Mouse (Mus musculus) bone marrow, adult 2 months (tissue): ENCODE data around the gene Bcl6. TPM values are rescaled to one million over a fixed set of nuclear protein-coding genes. Genes with fewer than 3 reads are reported as not detected.

ENCODE experiments used
- H3K27ac ChIP-seq: fragments of 200-500 bp; 2 replicates; pipeline ENCODE4 v1.5.1; 2012; ENCODE audit warnings: low read depth, mild to moderate bottlenecking, control low read depth, inconsistent platforms, low read length; ENCODE audit not compliant: control insufficient read depth, poor library complexity, insufficient read depth
- H3K4me1 ChIP-seq: fragments of 200-500 bp; 2 replicates; pipeline ENCODE4 v1.6.1; 2011; ENCODE audit warnings: low read length; ENCODE audit not compliant: control insufficient read depth, insufficient read depth
- H3K4me3 ChIP-seq: fragments of 200-500 bp; replicated peaks from 2 replicates; pipeline ENCODE3; 2011; ENCODE audit warnings: mild to moderate bottlenecking, low read depth, low read length, control low read depth; ENCODE audit not compliant: control insufficient read depth
- CTCF ChIP-seq: fragments of 200-500 bp; IDR thresholded peaks from 2 replicates; pipeline ENCODE4 v1.5.1; 2011; ENCODE audit warnings: low read length, control low read depth; ENCODE audit not compliant: control insufficient read depth, insufficient read depth
- POLR2A ChIP-seq: fragments of 200-500 bp; IDR thresholded peaks from 2 replicates; pipeline ENCODE4 v1.6.1; 2011; ENCODE audit warnings: low read depth, mild to moderate bottlenecking, control low read depth, low read length, borderline replicate concordance; ENCODE audit not compliant: control insufficient read depth
- WGBS: fragments of 180-500 bp; shearing (Covaris S2); methylation state at CpG from one replicate; pipeline ENCODE4 v1.1.7; 2018; 5-methylcytosine and 5-hydroxymethylcytosine counted together
- polyA plus RNA-seq: library from polyadenylated mRNA; stranded (reverse); fragments of >200 nt; gene quantifications from 2 replicates; pipeline ENCODE4 v1.2.4, GENCODE M21; 2011; ENCODE audit warnings: low replicate concordance; ENCODE audit not compliant: missing spikeins, insufficient read depth, insufficient read length

The Bcl6 gene
- polyA plus RNA-seq, 1 experiment = 17.1 TPM

GRCm38 (mm10) chr16:23930426-23931073 is 58.1 kb downstream of the Bcl6 start:
- Histone ChIP-seq H3K4me1 (peaks cover 2% of the 10 kb centered on the region; the same call in 1 of the 2 replicates), H3K27ac (no peak overlapping the region), H3K4me3 (no peak overlapping the region)
- TF ChIP-seq CTCF = no peak
- no peak for TF ChIP-seq POLR2A
- WGBS = 76% methylated on average over 3 of the region's 3 CpGs

DNA sequence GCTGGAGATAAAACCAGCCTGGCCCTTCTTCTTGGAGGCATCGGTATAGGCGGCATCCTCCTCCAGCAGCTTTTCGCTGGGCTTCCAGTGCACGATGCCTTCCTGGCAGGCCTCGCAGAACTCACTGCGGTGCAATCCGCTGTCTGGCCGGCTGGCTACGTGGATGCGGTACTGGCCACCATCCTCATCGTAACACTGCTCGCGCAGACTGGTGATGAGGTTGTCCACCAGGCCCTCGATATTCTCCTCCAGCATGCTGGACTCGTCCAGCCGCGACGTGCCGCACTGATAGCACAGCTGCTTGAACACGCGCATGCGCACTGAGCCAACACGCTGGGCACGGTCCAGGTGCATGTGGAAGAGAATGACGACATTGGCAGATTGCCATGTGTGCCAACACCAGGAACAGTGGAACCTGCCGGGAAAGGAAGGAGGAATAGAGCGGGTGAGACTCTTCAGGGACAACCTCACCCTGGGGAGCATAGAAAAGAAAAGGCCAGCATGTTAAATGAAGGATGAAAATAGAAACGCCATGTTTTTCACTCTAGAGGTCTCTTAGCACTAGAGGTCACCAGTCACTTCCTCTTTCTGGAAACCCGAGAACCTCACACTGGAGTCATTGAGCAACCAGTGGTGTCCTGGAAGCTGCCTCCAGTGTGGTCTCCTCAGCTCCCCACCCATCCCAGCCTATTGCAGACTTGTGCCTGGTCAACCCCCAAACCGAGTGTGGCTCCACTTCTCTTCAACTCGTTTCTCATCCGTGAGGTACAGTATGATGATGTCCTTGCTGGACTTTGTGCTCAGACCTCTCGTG is 61.1 kb downstream of the Bcl6 start:
- WGBS = 76% methylated on average over 33 of the region's 33 CpGs
- Histone ChIP-seq H3K27ac (no peak overlapping the region), H3K4me3 (no peak overlapping the region), H3K4me1 (peaks cover 2% of the 10 kb centered on the region; the same call in 1 of the 2 replicates)
- TF ChIP-seq POLR2A (no peak), CTCF (no peak)

DNA sequence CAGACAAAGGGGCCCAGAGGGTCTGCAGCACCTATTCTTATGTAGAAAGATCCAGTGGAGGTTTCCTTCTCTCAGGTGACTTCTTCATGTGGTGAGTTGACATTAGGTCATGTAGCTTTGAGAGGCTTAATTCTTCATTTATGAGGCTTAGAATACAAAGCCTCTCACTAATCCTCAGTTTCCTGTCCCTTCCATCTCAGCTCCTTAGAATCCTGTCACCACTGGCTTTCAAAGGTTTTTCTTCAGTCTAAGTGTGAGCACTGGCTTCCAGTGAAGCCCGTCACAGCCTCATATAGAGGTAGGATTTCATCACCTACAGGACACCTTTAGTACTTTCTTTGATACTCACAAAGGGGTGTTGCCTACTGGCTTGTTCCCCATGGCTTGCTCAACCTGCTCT is 65.7 kb downstream of the Bcl6 start:
- WGBS = 85% methylated on average over 1 of the region's 1 CpGs

GRCm38 (mm10) chr16:23921697-23922096 is 67.0 kb downstream of the Bcl6 start:
- Histone ChIP-seq H3K27ac (no peak overlapping the region), H3K4me3 (no peak overlapping the region), H3K4me1 (no peaks in the 10 kb centered on the region)
- TF ChIP-seq CTCF (no peak), POLR2A (no peak)
- 67% methylated on average over 5 of the region's 5 CpGs for WGBS

More for the DNA sequence above, 65.7 kb downstream of the Bcl6 start:
- peaks cover under 1% of the 10 kb centered on the region; the same call in 1 of the 2 replicates for H3K4me1 ChIP-seq
- H3K27ac ChIP-seq = no peak overlapping the region
- no peak for TF ChIP-seq POLR2A
- H3K4me3 ChIP-seq = no peak overlapping the region

DNA sequence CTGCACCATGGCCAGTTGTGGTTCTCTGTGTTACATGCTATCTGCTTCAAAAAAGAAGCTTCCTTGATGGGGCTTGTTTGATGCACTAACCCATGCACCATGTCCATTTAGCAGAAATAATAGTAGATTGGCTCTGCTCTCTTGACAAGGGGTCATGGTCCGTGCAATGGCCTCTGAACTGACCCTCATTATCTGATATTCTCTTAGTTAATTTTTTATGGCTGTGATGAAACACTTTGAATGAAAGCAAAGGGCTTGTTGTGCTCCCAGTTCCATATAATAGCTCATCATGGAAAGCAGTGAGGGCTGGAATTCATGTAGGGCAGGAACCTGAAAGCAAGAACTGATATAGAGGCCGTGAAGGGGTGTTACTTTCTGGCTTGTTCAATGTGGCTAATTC is 69.2 kb downstream of the Bcl6 start:
- H3K27ac ChIP-seq = no peak overlapping the region
- H3K4me1 ChIP-seq = no peaks in the 10 kb centered on the region
- WGBS = 66% methylated on average over 2 of the region's 2 CpGs

More for the DNA sequence above, 69.2 kb downstream of the Bcl6 start:
- no peak for TF ChIP-seq POLR2A
- TF ChIP-seq CTCF = no peak
- no peak overlapping the region for H3K4me3 ChIP-seq

Other genes starting within 250 kb of the Bcl6 start
- gene Sst, start 97.9 kb downstream of the Bcl6 start, polyA plus RNA-seq = not detected in 2 replicates
- not detected in 2 replicates for gene Rtp2, start 56.5 kb downstream of the Bcl6 start, polyA plus RNA-seq
- not detected in 2 replicates for gene Gm37419, start 370 bp downstream of the Bcl6 start, polyA plus RNA-seq